ENCODE assay signal across 12 mouse cellular contexts in the genomic region with DNA sequence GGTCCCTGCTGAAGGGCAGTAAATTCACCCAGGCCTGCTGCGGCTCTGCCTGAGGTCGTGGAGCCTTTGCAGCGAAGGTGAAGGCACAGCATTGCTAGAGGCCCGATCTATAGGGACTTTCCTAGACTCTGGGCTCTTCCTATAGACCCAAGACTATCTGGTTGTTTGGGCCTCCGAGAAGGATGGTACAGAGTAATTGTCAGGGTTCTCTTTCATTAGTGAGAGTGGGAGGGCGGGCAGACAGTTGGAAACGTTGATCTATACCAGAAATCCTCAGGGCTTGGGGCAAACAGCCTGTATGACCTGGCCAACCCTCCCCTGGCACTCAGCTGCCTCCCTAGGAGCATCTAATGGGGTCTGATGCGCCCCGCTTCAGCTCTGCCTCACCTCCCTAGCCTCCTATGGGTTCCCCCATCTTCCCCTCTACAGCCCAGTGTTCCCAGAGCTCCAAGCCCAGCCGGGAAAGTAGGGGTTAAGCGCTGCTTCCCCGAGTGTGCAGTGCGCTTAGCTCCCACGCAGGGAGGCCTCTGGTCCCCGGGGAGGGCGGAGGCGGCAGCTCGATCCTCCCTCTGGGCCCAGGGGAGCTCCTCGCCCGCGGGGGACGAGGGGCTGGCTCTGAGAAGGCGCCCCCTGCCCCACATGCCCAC. TPM values are rescaled to one million over a fixed set of nuclear protein-coding genes. Genes with fewer than 3 reads are reported as not detected.
DNase-seq lines count a peak whose midpoint lies in the region; ATAC-seq and TF ChIP-seq lines count a peak whose summit lies in the region.
"Had no signal": no experiment of that assay in that cellular context is flagged by ENCODE, and none has a peak within 500 bp of the region (broad histone marks: within the 10 kb centered on the region; RNA-seq: fewer than 3 reads in every experiment).

No protein-coding gene starts in this region.

- no peak overlapping the region for H3K9ac ChIP-seq in kidney, embryonic 14.5 days (ENCODE audit: low read depth, low read length)
- H3K9ac ChIP-seq in embryonic facial prominence, embryonic 12.5 days = peak overlapping the region; percentile 27; the same call in 1 of the 2 replicates
- peak overlapping the region; percentile 92 for H3K9ac ChIP-seq in hindbrain, embryonic 16.5 days (ENCODE audit: low read depth, low read length)
- H3K9ac ChIP-seq in midbrain, postnatal 0 days (replicated peaks; ENCODE audit: low read length, poor library complexity, severe bottlenecking) = peak overlapping the region; percentile 78
- H3K9ac ChIP-seq: liver, embryonic 13.5 days had no signal

- no peak for TF ChIP-seq CTCF in midbrain, postnatal 0 days (IDR thresholded peaks at IDR 0.05)

- peak overlapping the region; percentile 13; the same call in 1 of the 2 replicates for H3K4me3 ChIP-seq in kidney, embryonic 14.5 days (ENCODE audit: low read length)
- H3K4me3 ChIP-seq in embryonic facial prominence, embryonic 12.5 days = peak overlapping the region; percentile 50; the same call in 1 of the 2 replicates
- H3K4me3 ChIP-seq in hindbrain, embryonic 16.5 days (ENCODE audit: low read length) = peak overlapping the region; percentile 77
- H3K4me3 ChIP-seq in midbrain, postnatal 0 days (ENCODE audit: low read depth, low read length) = peak overlapping the region; percentile 88
- H3K4me3 ChIP-seq: liver, embryonic 13.5 days; myocyte had no signal

- WGBS in kidney, embryonic 14.5 days = 7% methylated on average over 23 of the region's 23 CpGs
- WGBS in embryonic facial prominence, embryonic 12.5 days = 6% methylated on average over 23 of the region's 23 CpGs
- 6% methylated on average over 23 of the region's 23 CpGs for WGBS in hindbrain, embryonic 16.5 days
- WGBS in midbrain, postnatal 0 days = 5% methylated on average over 23 of the region's 23 CpGs

- H3K27me3 ChIP-seq in kidney, embryonic 14.5 days (ENCODE audit: control insufficient read depth, insufficient read depth, low read length) = peaks cover 67% of the 10 kb centered on the region
- H3K27me3 ChIP-seq in embryonic facial prominence, embryonic 12.5 days = peaks cover 78% of the 10 kb centered on the region
- no peaks in the 10 kb centered on the region for H3K27me3 ChIP-seq in hindbrain, embryonic 16.5 days (replicated peaks; ENCODE audit: control insufficient read depth, insufficient read depth, low read length)
- H3K27me3 ChIP-seq in midbrain, postnatal 0 days (ENCODE audit: insufficient read depth, low read length) = no peaks in the 10 kb centered on the region

- H3K27ac ChIP-seq in kidney, embryonic 14.5 days (ENCODE audit: low read depth, low read length) = no peak overlapping the region
- H3K27ac ChIP-seq in embryonic facial prominence, embryonic 12.5 days = no peak overlapping the region
- peak overlapping the region; percentile 74 for H3K27ac ChIP-seq in hindbrain, embryonic 16.5 days (ENCODE audit: low read depth, low read length)
- H3K27ac ChIP-seq in midbrain, postnatal 0 days (ENCODE audit: low read depth, low read length) = peak overlapping the region; percentile 94; the same call in 1 of the 2 replicates
- H3K27ac ChIP-seq: liver, embryonic 13.5 days had no signal

- H3K36me3 ChIP-seq in kidney, embryonic 14.5 days (ENCODE audit: control insufficient read depth, insufficient read depth, low read length) = no peaks in the 10 kb centered on the region
- no peaks in the 10 kb centered on the region for H3K36me3 ChIP-seq in embryonic facial prominence, embryonic 12.5 days
- H3K36me3 ChIP-seq in hindbrain, embryonic 16.5 days (ENCODE audit: control insufficient read depth, insufficient read depth, low read length) = no peaks in the 10 kb centered on the region
- no peaks in the 10 kb centered on the region for H3K36me3 ChIP-seq in midbrain, postnatal 0 days (ENCODE audit: insufficient read depth, low read length)
- H3K36me3 ChIP-seq: liver, embryonic 13.5 days had no signal

- peak overlapping the region; percentile 26 for H3K4me2 ChIP-seq in kidney, embryonic 14.5 days (replicated peaks; ENCODE audit: low read depth, low read length)
- peak overlapping the region; percentile 96 for H3K4me2 ChIP-seq in embryonic facial prominence, embryonic 12.5 days (replicated peaks)
- peak overlapping the region; percentile 82 for H3K4me2 ChIP-seq in hindbrain, embryonic 16.5 days (ENCODE audit: low read length)
- peak overlapping the region; percentile 97 for H3K4me2 ChIP-seq in midbrain, postnatal 0 days (ENCODE audit: low read depth, low read length, poor library complexity, severe bottlenecking)
- H3K4me2 ChIP-seq: liver, embryonic 13.5 days had no signal

- 0 out of 2 replicates have a peak, but pooled peaks cover 9% of the 10 kb centered on the region for H3K4me1 ChIP-seq in kidney, embryonic 14.5 days (ENCODE audit: control insufficient read depth, insufficient read depth, low read length)
- H3K4me1 ChIP-seq in embryonic facial prominence, embryonic 12.5 days = peaks cover 29% of the 10 kb centered on the region
- peaks cover 42% of the 10 kb centered on the region for H3K4me1 ChIP-seq in hindbrain, embryonic 16.5 days (ENCODE audit: control insufficient read depth, insufficient read depth, low read depth, low read length)
- peaks cover 18% of the 10 kb centered on the region; the same call in 1 of the 2 replicates for H3K4me1 ChIP-seq in midbrain, postnatal 0 days (ENCODE audit: insufficient read depth, low read length)
- H3K4me1 ChIP-seq: liver, embryonic 13.5 days had no signal

- no peaks in the 10 kb centered on the region for H3K9me3 ChIP-seq in kidney, embryonic 14.5 days (ENCODE audit: control insufficient read depth, low read length)
- H3K9me3 ChIP-seq in embryonic facial prominence, embryonic 12.5 days = no peaks in the 10 kb centered on the region
- H3K9me3 ChIP-seq in hindbrain, embryonic 16.5 days (ENCODE audit: control insufficient read depth, low read length) = no peaks in the 10 kb centered on the region
- no peaks in the 10 kb centered on the region for H3K9me3 ChIP-seq in midbrain, postnatal 0 days (ENCODE audit: low read length)
- H3K9me3 ChIP-seq: liver, embryonic 13.5 days had no signal

- no peak for ATAC-seq in kidney, embryonic 14.5 days (ENCODE audit: low FRiP score, low TSS enrichment)
- no peak for ATAC-seq in embryonic facial prominence, embryonic 12.5 days (ENCODE audit: insufficient number of reproducible peaks, insufficient read depth, low FRiP score, low TSS enrichment)
- ATAC-seq in hindbrain, embryonic 16.5 days = no peak
- no peak for ATAC-seq in midbrain, postnatal 0 days (ENCODE audit: low FRiP score)

- no peak for DNase-seq in kidney, postnatal 10 days
- no peak for DNase-seq in midbrain, postnatal 0 days (ENCODE audit: low spot score)
- no peak for DNase-seq in gastrocnemius, postnatal 4 days (ENCODE audit: low spot score in 2 of 2)
- no peak for DNase-seq in lung, postnatal 14 days
- DNase-seq in embryo, embryonic 10 days (ENCODE audit: low spot score) = no peak
- DNase-seq: B cell, adult 2 months; kidney, adult 8-10 months; liver, embryonic 13.5 days had no signal

RNA-seq across cellular contexts. Expression of a gene that starts 4.5 kb away (rescaled TPM):
- polyA plus RNA-seq in kidney, embryonic 14.5 days (2014; fragmentation: Nextera tagmentation; extraction: Ambion mirVana) = 0.37 and 0.50 TPM in 2 replicates
- polyA plus RNA-seq in embryonic facial prominence, embryonic 12.5 days (2016; fragmentation: Nextera tagmentation; extraction: Ambion mirVana) = 3.9 and 4.8 TPM in 2 replicates
- polyA plus RNA-seq in hindbrain, embryonic 16.5 days (2015; fragmentation: Nextera tagmentation; extraction: Ambion mirVana) = 68.4 and 69.4 TPM in 2 replicates
- 41.2 and 60.3 TPM in 2 replicates for total RNA-seq in midbrain, postnatal 0 days (2014; rRNA removed)
- 72.5 and 73.3 TPM in 2 replicates for polyA plus RNA-seq in midbrain, postnatal 0 days (2015; fragmentation: Nextera tagmentation; extraction: Ambion mirVana)
- under 1 TPM; 0.10 to 0.31 TPM for total RNA-seq in gastrocnemius, postnatal 4 days (2021)
- polyA plus RNA-seq: myocyte had no signal

Comparison
In these comparisons a context has a peak if more than half of its experiments do, and no peak if none do; other contexts are left out.
1. H3K27ac ChIP-seq: peak in hindbrain, embryonic 16.5 days (single experiment) and midbrain, postnatal 0 days (single experiment); none in kidney, embryonic 14.5 days (single experiment) and embryonic facial prominence, embryonic 12.5 days (single experiment).
2. H3K4me2 ChIP-seq: peak in every context shown above with its lines; median percentile 97 in midbrain, postnatal 0 days; 96 in embryonic facial prominence, embryonic 12.5 days; 82 in hindbrain, embryonic 16.5 days; 26 in kidney, embryonic 14.5 days.
3. H3K4me3 ChIP-seq: peak in every context shown above with its lines; median percentile 88 in midbrain, postnatal 0 days; 77 in hindbrain, embryonic 16.5 days; 50 in embryonic facial prominence, embryonic 12.5 days; 13 in kidney, embryonic 14.5 days.
4. RNA of a gene that starts 4.5 kb away (polyA plus RNA-seq): 72.5 to 73.3 TPM in midbrain, postnatal 0 days and 68.4 to 69.4 TPM in hindbrain, embryonic 16.5 days; 3.9 to 4.8 TPM in embryonic facial prominence, embryonic 12.5 days and 0.37 to 0.50 TPM in kidney, embryonic 14.5 days; every median in the first group is over 10 times any median in the second.